Mouse (Mus musculus): ENCODE data around the gene Apba3.
"Not testable (repeated sequence)": the region's sequence is repeated elsewhere in the genome, so short reads cannot be mapped to it uniquely, and the experiment has no call there.

Apba3 gene

DNA sequence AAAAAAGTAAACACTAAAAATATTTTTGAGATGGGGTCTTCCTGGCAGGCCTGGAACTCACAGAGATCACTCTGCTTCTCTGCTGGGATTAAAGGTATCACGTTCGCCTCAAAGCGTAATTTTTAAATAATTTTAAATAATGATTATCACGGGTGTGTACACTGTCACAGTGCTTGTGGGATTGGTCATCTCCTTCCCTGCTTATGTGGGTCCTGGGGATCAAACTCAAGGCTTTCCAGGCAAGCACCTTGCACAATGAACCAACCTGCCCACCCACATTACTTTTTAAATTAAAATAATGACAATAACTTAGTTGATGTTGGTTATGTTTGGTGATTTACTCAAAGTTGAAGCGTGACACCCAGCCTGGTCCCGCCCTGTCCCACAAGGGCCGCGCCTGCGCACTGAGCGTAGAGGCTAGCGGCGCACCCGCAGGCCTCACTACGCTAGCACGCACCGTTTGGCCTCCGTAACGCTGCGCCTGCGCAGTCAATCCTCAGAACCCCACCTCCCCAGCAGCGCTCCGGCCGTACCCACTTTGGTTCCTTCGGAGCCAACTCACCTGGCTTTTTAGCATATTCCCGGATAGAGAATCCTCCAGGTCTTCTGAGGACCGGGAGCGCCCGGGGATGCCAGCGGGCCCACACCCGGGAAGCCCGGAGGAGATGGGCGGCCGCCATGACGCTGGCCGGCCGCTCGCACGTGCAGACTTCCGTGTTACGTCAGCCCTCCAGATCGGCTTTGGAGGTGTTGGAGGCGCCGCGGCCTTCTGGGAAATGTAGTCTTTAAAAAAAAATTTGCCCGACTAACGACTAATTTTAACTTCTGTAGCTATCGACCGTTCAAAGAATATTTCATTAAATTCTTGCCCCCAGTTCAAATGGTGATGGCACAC lies at the start of gene Apba3, which contains the start of gene Mrpl54:
Gene Apba3, plus strand, starts transcription at position 750 of the 895 bp plus-strand sequence.
Gene Mrpl54, minus strand, starts transcription at position 724 of the 895 bp plus-strand sequence.
- ATAC-seq (ENCODE audit: insufficient number of reproducible peaks, low FRiP score, low TSS enrichment), result peak; percentile 83

DNA sequence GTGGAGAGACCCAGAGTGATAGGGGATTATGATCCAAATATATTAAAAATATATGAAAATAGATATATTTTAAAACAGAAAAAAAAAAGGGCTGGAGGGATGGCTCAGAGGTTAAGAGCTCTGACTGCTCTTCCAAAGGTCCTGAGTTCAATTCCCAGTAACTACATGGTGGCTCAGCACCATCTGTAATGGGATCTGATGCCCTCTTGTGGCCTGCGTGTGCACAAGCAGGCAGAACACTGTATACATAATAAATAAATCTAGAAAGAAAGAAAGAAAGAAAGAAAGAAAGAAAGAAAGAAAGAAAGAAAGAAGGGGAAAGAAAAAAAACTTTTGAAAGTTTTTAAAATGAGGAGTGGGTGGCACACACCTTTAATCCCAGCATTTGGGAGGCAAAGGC lies 49.5 kb upstream of the Apba3 start:
- ATAC-seq (ENCODE audit: insufficient number of reproducible peaks, low FRiP score, low TSS enrichment), result not testable (repeated sequence)

DNA sequence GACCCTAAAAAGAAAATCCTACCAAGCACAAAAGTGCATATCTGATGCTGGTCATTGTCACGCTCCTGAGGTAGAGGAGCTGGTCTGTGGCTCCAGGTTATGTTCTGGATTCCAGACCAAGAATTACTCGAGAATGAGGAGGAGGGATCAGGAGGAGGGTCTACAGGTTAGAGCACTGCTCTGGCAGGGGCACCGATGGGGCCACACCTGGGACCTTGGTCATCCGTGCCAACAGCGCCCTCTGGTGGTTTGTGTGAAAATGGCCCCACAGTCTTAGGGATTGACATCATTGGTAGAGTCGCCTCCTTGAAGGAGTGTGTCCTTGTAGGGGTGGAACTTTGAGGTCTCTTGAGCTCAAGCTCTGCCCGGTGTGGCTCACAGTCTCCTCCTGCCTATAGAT lies 48.8 kb upstream of the Apba3 start:
- ATAC-seq (ENCODE audit: insufficient number of reproducible peaks, low FRiP score, low TSS enrichment), result peak; percentile 56; the same call in 1 of the 2 replicates

DNA sequence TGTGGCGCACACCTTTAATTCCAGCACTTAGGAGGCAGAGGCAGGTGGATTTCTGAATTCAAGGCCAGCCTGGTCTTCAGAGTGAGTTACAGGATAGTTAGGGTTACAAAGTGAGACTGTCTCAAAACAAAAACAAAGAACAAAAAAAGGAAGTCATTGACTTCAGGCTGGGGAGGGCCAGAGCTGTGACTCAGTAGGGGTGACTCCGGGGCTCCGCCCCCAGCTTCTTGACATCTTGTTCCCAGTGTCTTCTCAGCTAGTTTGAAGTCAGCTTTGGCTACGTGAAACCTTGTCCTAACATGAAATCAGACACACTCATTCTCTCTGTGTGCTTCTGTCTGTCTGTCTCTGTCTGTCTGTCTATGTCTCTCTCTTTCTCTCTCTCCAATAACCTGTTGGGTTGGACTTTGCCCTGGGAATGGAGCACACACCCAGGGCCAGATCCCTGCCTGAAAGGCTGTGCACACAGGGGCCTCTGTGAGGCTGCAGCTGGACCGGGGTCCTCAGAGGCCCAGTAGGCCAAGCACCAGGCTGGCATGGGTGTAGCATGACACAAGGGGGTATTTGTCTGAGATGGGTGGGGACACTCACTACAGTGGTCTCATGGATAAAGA lies 45.3 kb upstream of the Apba3 start:
- no peak for ATAC-seq (ENCODE audit: insufficient number of reproducible peaks, low FRiP score, low TSS enrichment)

DNA sequence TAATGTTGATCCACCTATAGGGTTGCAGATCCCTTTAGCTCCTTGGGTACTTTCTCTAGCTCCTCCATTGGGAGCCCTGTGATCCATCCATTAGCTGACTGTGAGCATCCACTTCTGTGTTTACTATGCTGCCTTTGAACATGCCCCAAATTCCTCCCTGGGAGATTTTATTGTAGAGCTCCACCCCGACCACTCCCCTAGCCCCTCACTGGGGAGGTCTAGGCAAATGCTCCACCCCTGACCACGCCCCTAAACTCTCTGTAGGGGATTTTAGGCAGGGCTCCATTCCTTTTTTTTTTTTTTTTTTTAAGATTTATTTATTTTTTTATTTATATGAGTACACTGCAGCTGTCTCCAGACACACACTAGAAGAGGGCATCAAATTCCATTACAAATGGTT lies 43.0 kb upstream of the Apba3 start:
- ATAC-seq (ENCODE audit: insufficient number of reproducible peaks, low FRiP score, low TSS enrichment), result not testable (repeated sequence)

DNA sequence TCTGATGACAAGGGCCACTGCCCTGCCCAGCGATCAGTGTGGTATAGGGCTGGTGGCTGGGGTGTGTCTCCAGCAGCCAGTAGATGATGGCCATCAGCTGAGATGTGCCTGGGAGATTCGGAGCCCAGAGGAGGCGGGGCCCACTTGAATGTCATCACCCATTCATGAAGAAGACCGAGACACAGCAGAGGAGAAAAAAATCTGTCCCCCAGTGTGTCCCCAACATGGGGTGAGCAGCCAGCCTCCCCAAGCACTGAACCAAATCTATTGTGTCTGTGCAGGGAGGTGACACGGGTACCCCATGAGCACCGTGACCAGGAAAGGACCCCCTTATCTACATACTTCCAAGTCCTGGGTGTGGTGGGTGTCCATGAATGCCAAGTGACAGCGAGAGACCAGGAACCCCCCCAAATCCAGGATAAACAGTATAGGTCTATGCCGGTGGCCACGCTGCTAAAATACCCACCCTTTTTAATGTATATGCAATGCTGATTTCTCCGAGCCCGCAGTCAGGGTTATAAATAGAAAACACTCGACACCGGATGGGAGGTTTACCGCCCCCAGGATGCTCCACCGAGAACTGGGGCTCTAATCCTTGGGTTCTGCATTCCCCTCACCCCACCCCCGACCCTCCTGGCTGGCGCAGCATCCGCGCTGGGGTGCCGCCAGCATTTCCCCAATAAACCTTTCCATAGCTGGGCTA lies 36.9 kb upstream of the Apba3 start:
- no peak for ATAC-seq (ENCODE audit: insufficient number of reproducible peaks, low FRiP score, low TSS enrichment)

DNA sequence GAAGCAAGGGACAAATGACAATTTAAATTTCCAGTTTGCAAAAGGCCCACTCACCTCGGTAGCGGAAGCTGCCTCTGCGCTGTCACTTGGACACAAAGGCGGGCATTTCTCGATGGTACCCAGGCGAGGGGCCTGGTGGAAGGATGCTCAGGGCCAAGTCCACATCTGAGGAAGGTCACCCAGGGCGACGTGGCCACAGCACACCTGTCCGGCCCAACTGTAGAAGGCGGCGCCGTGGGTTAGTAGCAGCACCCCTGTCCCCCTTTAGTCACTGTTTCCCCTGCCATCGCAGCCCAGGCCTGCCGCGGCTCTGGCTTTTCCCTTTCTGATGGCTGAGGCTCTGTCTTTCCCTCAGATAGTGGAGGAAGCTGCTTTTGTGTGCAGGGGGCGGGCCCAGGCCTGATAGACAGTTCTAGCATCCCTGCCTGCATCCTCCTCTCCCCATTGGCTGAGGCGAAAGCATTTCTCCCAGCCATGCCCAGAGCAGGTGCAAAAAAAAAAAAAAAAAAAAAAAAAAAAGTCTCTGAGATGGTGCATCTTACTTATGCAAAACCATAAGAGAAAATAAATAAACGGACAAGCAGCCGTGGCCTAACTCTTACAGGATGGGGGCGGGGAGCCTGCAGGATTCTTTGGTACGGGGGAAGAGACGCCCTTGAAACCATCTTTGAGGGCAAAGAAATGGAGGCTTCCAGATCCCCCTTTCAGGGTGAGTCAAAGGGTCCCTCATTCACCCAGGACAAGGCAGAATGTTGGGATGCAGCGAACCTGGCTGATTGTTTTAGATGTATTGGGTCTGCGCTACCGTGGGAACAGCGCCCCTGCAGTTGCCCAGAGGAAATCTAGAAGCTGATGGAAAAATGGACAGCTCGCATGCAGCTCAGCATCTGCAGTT lies 36.1 kb upstream of the Apba3 start, which contains the start of gene Atcay:
Gene Atcay, minus strand, starts transcription at position 396 of the 895 bp plus-strand sequence.
- ATAC-seq (ENCODE audit: insufficient number of reproducible peaks, low FRiP score, low TSS enrichment), result peak; percentile 83

DNA sequence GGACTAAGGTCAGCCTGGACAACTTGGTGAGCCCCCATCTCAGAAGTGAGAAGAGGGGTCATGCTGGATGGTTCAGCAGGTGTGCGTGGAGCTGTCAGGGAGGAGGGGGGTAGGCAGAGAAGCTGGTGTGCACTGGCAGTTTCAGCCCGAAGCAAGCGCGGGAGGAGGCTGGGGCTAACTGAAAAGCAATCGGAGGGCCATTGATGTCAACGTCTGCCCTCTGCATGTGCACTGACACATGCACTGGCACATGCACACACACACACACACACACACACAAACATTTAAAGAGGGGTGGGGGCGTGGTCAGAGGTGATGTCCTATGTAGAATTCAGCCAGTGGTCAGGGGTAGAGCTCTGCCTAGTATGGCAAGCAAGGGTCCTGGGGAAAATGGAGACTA lies 35.3 kb upstream of the Apba3 start:
- no peak for ATAC-seq (ENCODE audit: insufficient number of reproducible peaks, low FRiP score, low TSS enrichment)

DNA sequence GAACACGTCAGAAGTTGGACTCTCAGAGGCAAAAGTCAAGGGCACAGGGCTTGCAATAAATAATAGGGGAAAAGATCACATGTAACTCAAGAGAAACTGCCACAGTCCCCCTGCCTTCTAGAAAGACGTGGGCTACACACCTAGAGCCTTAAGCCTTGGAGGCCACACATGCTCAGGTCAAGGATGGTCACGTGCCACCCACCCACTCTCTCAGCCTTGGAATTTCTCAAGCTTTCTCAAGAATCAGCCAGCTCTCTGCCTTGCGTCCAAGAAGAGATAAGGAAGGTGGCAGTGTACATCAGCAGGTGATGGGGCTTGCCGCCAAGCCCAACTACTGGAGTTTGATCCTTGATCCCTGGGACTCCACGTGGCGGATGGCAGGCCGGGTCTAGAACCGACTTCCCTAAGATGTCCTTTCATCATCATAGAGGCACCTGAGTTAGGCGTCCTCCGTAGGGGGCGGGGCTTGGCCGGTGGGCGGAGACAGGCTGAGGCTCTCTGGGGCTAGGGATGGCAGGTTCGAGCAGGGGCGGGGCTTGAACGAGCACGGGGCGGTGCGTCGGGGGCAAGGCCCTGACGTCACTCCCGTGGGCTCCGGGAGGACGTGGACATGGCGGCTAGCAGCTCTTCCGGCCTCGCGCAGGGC lies 34.1 kb upstream of the Apba3 start, which contains the start of gene Zfr2:
Gene Zfr2, plus strand, starts transcription at position 576 of the 646 bp plus-strand sequence.
- ATAC-seq (ENCODE audit: insufficient number of reproducible peaks, low FRiP score, low TSS enrichment), result peak; percentile 74

DNA sequence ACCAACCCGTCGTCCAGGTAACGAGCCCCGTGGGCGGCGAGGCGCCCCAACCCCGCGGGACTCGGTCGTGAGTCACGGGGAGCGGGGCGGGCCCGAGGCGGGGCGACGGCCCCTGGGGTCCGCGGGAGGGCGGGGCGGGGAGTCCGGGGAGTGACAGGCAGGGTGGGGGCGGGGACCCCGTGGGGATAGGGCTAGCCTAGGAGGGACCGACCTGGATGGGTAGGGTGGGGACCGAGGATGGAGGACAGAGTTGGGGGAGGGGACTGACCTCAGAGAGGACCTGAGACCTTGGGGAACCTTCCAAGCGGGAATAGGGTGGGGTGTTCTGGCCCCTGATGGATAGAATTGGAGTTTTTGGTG lies 33.6 kb upstream of the Apba3 start:
- no peak for ATAC-seq (ENCODE audit: insufficient number of reproducible peaks, low FRiP score, low TSS enrichment)

DNA sequence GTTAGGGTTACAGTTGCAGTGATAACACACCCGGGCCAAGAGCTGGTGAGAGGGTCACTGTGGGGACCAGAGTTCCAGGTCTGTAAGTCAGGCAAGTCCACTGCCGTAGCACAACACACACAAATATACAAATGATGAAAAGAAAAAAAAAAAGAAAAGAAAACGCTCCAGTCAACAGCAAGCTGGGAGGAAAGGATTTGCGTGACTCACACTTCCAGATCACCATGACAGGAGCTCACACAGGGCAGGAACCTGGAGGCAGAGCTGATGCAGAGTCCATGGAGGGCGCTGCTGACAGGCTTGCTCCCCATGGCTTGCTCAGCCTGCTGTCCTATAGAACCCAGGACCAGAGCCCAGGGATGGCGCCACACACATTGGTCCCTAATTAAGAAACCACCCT lies 32.6 kb upstream of the Apba3 start:
- ATAC-seq (ENCODE audit: insufficient number of reproducible peaks, low FRiP score, low TSS enrichment), result no peak

DNA sequence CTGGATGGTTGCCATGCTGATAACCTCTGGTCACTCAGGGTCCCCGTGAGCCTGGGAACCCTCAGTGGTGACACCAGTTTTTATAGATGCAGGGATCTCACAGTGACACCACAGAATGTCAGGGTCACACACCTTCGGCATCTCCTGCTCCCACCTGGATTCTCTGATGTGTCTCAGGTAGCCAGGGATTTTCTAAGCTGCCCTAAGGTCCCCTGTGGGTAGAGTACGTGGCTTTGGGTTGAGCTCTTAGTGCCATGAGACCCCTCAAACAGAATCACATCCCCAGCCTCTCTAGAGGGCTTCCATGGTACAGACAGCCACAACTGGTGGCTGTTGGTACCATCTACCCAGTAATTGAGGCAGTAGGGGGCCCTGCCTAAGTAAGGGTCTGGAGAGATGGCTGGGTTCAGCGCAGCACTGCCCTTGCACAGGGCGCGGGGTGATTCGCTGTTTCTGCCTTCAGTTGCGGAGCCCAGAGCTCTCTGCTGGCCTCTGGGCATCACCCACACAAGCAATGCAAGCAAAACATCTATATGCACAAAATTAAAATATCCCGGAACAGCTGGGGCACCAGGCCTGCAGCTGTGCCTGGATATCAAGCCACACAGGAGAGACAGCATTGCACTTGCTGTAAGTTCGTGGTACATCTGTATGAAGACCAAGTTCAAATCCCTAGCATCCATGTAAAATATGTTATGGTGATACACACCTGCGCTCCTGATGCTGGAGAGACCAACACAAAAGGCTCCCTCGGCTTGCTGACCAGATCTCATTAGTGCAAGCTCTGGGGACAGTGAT lies 30.1 kb upstream of the Apba3 start:
- ATAC-seq (ENCODE audit: insufficient number of reproducible peaks, low FRiP score, low TSS enrichment), result no peak

DNA sequence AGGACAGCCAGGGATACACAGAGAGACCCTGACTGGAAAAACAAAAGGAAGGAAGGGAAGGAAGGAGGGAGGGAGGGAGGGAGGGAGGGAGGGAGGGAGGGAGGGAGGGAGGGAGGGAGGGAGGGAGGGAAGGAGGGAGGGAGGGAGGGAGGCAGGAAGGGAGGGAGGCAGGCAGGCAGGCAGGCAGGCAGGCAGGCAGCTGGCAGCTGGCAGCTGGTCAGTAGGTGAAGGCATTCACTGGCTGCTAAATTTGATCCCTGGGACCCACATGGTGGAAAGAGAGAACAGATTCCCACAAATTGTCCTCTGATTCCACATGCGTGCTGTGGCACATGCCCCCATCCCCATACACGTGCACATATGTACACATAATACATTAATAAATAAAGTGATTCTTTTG lies 28.1 kb upstream of the Apba3 start:
- no peak for ATAC-seq (ENCODE audit: insufficient number of reproducible peaks, low FRiP score, low TSS enrichment)

DNA sequence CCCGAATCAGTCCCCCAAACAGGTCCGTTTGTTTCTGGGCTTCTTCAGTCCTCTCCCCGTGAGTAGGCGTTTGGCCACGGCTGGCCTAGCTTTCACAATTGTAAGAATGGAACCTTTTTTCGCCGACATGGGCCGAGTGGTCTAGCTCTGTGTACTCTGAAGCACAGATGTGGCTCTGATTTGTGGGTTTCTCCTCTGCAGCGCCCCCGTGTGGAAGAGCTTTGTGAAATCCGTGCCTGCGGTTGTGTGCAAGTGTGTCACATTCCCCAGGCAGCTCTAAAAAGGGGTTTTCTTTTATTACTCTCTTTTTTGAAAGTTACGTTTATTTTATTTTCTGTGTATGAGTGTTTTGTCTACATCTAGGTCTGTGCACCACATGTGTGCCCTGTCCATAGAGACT lies 25.9 kb upstream of the Apba3 start:
- no peak for ATAC-seq (ENCODE audit: insufficient number of reproducible peaks, low FRiP score, low TSS enrichment)

DNA sequence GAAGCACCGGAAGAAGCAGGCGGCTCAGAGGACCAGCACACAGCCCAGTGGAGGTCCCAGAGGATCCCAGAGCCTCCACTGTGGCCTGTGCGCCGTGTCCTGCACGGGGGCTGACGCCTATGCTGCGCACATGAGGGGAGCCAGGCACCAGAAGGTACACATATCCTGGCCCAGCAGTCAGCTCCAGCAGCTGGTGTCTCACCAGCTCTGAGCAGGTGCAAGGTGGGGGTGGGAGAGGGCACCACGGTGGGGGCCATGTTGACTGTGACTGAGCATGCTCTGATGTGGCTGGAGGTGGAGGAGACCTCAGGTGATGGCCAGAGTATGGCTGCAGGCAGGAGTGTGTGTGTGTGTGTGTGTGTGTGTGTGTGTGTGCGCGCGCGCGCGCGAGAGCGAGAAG lies 24.7 kb upstream of the Apba3 start:
- no peak for ATAC-seq (ENCODE audit: insufficient number of reproducible peaks, low FRiP score, low TSS enrichment)

DNA sequence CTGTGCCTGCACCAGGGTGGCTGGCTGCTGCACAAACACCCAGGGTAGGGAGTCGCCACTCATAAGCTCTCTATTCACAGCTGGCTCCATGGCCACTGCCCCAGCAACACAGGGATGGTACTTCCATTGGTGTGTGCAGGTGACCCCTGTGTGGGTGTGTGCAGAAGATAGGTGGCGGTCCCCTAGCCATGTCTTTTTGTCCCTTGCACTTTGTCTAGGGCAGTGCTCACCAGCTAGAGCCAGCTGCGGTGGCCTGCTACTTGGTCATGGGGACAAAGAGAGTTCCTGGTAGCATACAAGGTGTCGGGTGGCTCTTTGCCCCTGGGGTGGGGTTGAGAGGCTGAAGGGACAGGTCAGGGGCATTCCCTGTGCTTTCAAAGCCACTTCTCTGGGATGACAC lies 22.6 kb upstream of the Apba3 start:
- ATAC-seq (ENCODE audit: insufficient number of reproducible peaks, low FRiP score, low TSS enrichment), result no peak

DNA sequence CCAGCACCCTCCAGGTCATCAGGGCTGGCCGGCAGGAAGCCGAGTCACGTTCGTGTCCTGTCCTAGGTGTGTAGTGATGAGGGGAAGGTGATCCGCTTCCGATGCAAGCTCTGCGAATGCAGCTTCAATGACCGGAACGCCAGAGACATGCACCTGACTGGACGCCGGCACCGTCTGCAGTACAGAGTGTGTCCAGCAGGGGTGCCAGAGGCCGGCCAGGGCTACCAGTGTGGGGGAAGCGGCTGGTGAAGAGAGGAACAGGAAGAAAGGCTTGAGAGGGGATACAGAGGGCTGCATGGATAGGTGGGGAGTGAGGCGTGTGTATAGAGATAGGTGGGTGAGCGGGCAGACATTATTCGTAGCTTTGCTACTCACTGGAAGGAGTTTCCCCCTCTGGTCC lies 22.2 kb upstream of the Apba3 start:
- ATAC-seq (ENCODE audit: insufficient number of reproducible peaks, low FRiP score, low TSS enrichment), result peak; percentile 51; the same call in 1 of the 2 replicates

DNA sequence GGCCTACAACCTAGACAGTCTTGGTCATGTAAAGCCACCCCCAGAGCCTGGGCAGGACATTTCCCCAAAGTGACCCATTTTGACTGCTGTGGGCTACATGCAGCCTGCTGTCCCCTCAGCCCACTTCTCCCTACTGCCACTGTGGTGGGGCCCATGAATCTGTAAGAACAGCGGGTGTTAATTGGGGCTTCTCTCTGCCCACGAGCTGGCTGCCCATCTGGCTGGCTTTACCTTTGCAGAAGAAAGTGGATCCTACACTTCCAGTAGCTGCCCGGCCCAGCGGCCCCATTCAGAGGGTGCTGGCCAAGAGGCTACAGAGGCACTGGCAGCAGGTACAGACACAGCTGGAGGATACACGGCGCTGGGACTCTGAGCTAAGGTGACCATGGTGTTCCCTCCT lies 21.6 kb upstream of the Apba3 start:
- ATAC-seq (ENCODE audit: insufficient number of reproducible peaks, low FRiP score, low TSS enrichment), result no peak

DNA sequence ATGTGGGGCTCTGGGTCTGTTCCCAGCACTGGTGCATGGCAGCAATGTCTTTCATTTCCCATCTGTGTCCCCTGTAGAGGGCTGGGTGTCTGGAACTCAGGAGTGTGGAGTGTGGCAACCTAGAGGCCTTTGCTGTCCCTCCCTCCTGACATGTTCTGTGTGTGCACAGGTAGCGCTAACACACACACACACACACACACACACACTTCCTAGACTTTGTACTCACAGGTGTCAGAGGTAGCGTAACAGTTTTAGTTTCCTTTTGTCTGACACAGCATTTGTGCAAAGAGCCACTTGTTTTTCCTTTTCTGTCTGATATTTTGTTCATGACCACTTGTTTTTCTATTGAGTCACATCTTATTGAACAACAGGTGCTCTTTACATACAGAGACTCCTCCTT lies 19.0 kb upstream of the Apba3 start:
- no peak for ATAC-seq (ENCODE audit: insufficient number of reproducible peaks, low FRiP score, low TSS enrichment)

Measured in cerebellum, adult (tissue).